Mouse (Mus musculus) ovary, adult 2 months (tissue): ENCODE data around the gene Gsk3a. TPM values are rescaled to one million over a fixed set of nuclear protein-coding genes. Genes with fewer than 3 reads are reported as not detected.

Experiments used
- polyA plus RNA-seq: library from polyadenylated mRNA; depleted of rRNA; stranded (reverse); fragments of >200 nt; gene quantifications from 2 replicates; pipeline ENCODE4 v1.2.3, GENCODE M21; 2012; rRNA removed

Gsk3a gene
- polyA plus RNA-seq: 129 and 159 TPM in 2 replicates

DNA sequence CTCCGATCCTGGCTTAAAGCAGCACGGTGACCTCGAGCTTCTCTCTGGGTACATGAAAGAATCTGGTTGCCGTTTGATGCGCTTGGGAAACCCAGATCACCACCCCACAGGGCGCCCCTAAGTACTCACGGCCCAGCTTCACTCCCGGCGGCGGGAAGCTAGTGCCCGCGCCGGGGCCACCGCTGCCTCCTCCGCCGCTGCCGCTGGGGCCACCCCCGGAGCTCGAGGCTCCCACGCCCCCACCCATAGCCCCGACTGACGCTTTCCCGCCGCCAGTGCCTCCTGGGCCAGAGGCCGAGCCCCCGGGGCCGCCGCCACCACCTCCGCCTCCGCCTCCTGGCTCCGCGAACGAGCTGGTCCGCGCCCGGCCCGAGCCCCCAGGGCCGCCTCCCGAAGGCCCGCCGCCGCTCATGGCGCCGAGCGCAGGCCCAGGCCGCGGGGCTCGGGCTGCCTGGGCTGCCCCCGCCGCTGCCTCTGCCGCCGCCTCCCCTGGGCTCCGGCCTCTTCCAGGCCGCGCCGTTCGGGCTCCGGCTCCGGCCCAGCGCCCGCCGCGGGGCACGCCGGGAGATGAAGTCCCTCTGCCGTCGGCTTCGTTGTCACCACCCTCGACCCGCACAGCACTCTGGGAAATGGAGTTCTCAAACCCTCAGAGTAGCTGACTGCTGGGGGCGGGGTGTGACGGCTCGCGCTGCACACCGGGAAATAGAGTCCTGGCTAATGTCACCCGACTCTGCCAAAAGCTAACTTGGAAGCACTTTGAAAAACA is at the start of gene Gsk3a:
TSS of gene Gsk3a (minus strand) at position 603 of the 766 bp plus-strand sequence.

GRCm38 (mm10) chr7:25267301-25267750 is 29.7 kb upstream of the Gsk3a start, which contains the start of gene Cic:
Gene Cic, plus strand, starts transcription at chr7:25267704.

DNA sequence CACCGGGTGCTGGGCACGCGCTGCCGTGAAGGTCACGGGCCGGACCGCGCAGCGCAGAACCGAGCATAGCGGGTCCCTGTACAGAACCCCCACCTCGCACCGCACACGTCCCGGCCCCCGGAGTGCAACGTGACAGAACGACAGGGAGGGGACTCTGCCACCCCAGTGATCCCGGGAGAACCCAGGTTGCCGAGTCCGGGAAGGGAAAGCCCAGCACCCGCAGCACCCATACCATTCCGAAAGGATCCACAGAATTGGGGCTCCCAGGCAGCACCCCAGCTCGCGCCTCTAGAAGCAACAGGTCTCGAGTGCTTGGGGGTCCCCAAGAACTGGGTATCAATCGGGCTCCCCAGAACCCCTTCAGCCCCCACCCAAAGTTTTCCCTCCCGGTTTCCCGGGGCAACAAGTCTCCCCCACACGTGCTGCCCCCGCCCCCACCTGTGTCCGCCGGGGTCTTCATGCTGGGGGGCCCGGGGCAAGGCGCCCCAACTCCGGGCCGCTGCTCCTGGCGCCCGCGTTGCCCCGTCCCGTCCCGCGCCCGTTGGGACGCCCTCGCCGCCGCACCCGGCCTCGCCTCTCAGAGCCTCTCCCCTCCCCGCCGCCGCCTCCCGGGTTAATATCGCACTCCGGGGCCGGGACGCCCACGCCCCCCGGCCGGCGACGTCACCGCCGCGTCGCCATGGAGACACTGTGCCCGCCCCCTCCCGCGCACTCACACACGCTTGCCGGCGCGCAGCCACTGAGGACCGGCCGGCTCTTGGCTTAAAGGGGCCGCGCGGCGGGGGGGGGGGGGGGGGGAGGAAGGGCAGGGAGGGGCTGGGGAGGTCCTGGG is 12.7 kb upstream of the Gsk3a start, which contains the start of gene Erf:
TSS of gene Erf (minus strand) at position 621 of the 832 bp plus-strand sequence.

GRCm38 (mm10) chr7:25221102-25221883 is 16.4 kb downstream of the Gsk3a start, which contains the start of gene Zfp526:
Gene Zfp526, plus strand, starts transcription at chr7:25221425.

DNA sequence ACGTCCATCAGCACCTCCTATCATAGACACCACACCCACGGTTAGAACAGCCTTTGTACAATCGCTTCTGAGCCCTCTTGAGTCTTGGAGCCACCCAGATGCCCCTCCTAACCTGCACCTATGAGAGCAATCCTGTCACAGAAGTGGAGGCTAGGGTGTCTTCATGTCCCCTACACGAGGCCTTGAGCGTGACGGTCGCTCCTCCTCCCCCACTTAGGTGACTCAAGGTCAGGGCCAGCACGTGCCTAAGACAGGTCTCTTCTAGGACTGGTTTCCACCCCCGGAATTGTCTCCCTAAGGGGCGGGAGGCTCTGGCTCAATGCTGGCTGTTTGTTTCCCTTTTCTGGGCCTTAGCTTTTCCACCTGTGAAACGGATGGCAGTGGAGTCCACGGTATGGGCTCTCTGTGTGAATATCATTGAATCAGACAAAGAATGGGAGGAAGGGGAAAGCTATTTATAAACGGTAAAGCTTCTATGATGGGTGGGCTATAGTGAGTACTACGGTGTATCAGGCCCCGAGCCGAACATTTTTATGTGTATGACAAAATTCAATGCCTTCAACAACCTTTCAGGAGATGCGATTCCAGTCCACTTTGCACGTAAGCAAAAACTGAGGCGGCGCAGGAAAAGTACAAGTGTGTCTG is 17.1 kb downstream of the Gsk3a start, which contains the start of gene Dedd2:
TSS of gene Dedd2 (minus strand) at position 159 of the 645 bp plus-strand sequence.

GRCm38 (mm10) chr7:25179606-25180161 is 58.0 kb downstream of the Gsk3a start, which contains the start of gene Pou2f2:
Gene Pou2f2, minus strand, starts transcription at chr7:25179726.

Other genes with a start within 250 kb of the Gsk3a start
- 18.6 and 25.7 TPM in 2 replicates for gene Atp1a3, start 231.9 kb downstream of the Gsk3a start, polyA plus RNA-seq
- gene Grik5, start 165.5 kb downstream of the Gsk3a start, polyA plus RNA-seq: 94.3 and 103 TPM in 2 replicates
- gene Zfp574, start 165.3 kb downstream of the Gsk3a start, polyA plus RNA-seq: 72.5 and 73.2 TPM in 2 replicates
- 4.0 and 5.4 TPM in 2 replicates for gene Pou2f2, start 58.1 kb downstream of the Gsk3a start, polyA plus RNA-seq
- 34.0 and 36.0 TPM in 2 replicates for gene Dedd2, start 17.2 kb downstream of the Gsk3a start, polyA plus RNA-seq
- gene Zfp526, start 16.4 kb downstream of the Gsk3a start, polyA plus RNA-seq: 21.8 and 23.1 TPM in 2 replicates
- gene Erf, start 12.9 kb upstream of the Gsk3a start, polyA plus RNA-seq: 60.5 and 69.1 TPM in 2 replicates
- gene Cic, start 29.9 kb upstream of the Gsk3a start, polyA plus RNA-seq: 123 and 151 TPM in 2 replicates
- 154 and 172 TPM in 2 replicates for gene Pafah1b3, start 60.1 kb upstream of the Gsk3a start, polyA plus RNA-seq
- gene Prr19, start 63.6 kb upstream of the Gsk3a start, polyA plus RNA-seq: 0.12 and 0.18 TPM in 2 replicates
- 0.10 and 0.21 TPM in 2 replicates for gene Tmem145, start 68.3 kb upstream of the Gsk3a start, polyA plus RNA-seq
- 113 and 119 TPM in 2 replicates for gene Megf8, start 79.3 kb upstream of the Gsk3a start, polyA plus RNA-seq
- 3.7 TPM in 1 of 2 replicates, not detected in the other for gene Cnfn, start 131.9 kb upstream of the Gsk3a start, polyA plus RNA-seq
- gene Lipe, start 160.9 kb upstream of the Gsk3a start, polyA plus RNA-seq: 105 and 109 TPM in 2 replicates
- 7.7 and 9.4 TPM in 2 replicates for gene Cxcl17, start 175.0 kb upstream of the Gsk3a start, polyA plus RNA-seq
- 7.2 and 8.8 TPM in 2 replicates for gene Ceacam1, start 239.8 kb upstream of the Gsk3a start, polyA plus RNA-seq